9 mouse cellular contexts compared by ENCODE assay signal in genomic region chr1:180226766-180227165, GRCm38 (mm10). TPM values are rescaled to one million over a fixed set of nuclear protein-coding genes. Genes with fewer than 3 reads are reported as not detected.
A peak's percentile ranks its signal among the peaks of the same experiment; 100 is the strongest.
DNase-seq lines count a peak whose midpoint lies in the region; ATAC-seq and TF ChIP-seq lines count a peak whose summit lies in the region.
"Had no signal": no experiment of that assay in that cellular context is flagged by ENCODE, and none has a peak within 500 bp of the region (broad histone marks: within the 10 kb centered on the region; RNA-seq: fewer than 3 reads in every experiment).

No protein-coding gene starts in this region.

- no peaks in the 10 kb centered on the region for H3K36me3 ChIP-seq in heart, embryonic 11.5 days (ENCODE audit: control insufficient read depth, insufficient read depth, low read length)
- H3K36me3 ChIP-seq in thymus, adult 2 months (ENCODE audit: control insufficient read depth, insufficient read depth, low read length) = no peaks in the 10 kb centered on the region
- no peaks in the 10 kb centered on the region for H3K36me3 ChIP-seq in liver, embryonic 14.5 days (replicated peaks; ENCODE audit: control insufficient read depth, insufficient read depth, low read depth)

- WGBS in heart, embryonic 11.5 days (ENCODE audit: insufficient replicate concordance) = 84% methylated on average over 3 of the region's 3 CpGs
- WGBS in thymus, adult 2 months = 95% methylated on average over 3 of the region's 3 CpGs
- 69% methylated on average over 3 of the region's 3 CpGs for WGBS in liver, embryonic 14.5 days (ENCODE audit: insufficient replicate concordance)

- H3K27me3 ChIP-seq in heart, embryonic 11.5 days (ENCODE audit: control insufficient read depth, insufficient read depth, low read length) = no peaks in the 10 kb centered on the region
- H3K27me3 ChIP-seq in thymus, adult 2 months (ENCODE audit: control insufficient read depth, insufficient read depth, low read length) = no peaks in the 10 kb centered on the region
- no peaks in the 10 kb centered on the region for H3K27me3 ChIP-seq in liver, embryonic 14.5 days (ENCODE audit: control insufficient read depth, insufficient read depth, low read length)

- no peak for TF ChIP-seq CTCF in thymus, adult 2 months (IDR thresholded peaks at IDR 0.05; ENCODE audit: borderline replicate concordance, control insufficient read depth, extremely low read depth, insufficient read depth, low read length, poor library complexity)
- no peak for TF ChIP-seq CTCF in liver, embryonic 14.5 days (IDR thresholded peaks at IDR 0.05; ENCODE audit: low read depth)

- peak overlapping the region; percentile 69; the same call in 1 of the 2 replicates for H3K9ac ChIP-seq in heart, embryonic 11.5 days (ENCODE audit: low read depth, low read length)
- H3K9ac ChIP-seq in liver, embryonic 14.5 days (replicated peaks) = peak overlapping the region; percentile 71

- H3K4me2 ChIP-seq in heart, embryonic 11.5 days = peak overlapping the region; percentile 61
- H3K4me2 ChIP-seq in liver, embryonic 14.5 days (ENCODE audit: low read depth) = peak overlapping the region; percentile 85

- DNase-seq in heart, adult 18-20 months = no peak
- DNase-seq in thymus, adult 2 months = no peak
- DNase-seq in thymus, adult 18-20 months = no peak
- no peak for DNase-seq in liver, embryonic 14.5 days (ENCODE audit: low read depth in 3 of 3, low spot score in 3 of 3)
- DNase-seq in cerebellum, adult 11 months = no peak
- no peak for DNase-seq in right cerebral cortex, adult 18-20 months
- DNase-seq: kidney, adult 8-10 months had no signal

- TF ChIP-seq EP300 in liver, embryonic 14.5 days (IDR thresholded peaks at IDR 0.05; ENCODE audit: low read depth) = no peak

- no peak for TF ChIP-seq POLR2A in thymus, adult 2 months (IDR thresholded peaks at IDR 0.05; ENCODE audit: control insufficient read depth, extremely low read depth, insufficient read depth, low read length, poor library complexity)

- peaks cover 6% of the 10 kb centered on the region for H3K4me1 ChIP-seq in heart, embryonic 11.5 days (ENCODE audit: control insufficient read depth, insufficient read depth, low read length)
- peaks cover 5% of the 10 kb centered on the region for H3K4me1 ChIP-seq in thymus, adult 2 months (replicated peaks; ENCODE audit: control insufficient read depth, insufficient read depth, low read length)
- H3K4me1 ChIP-seq in liver, embryonic 14.5 days (replicated peaks; ENCODE audit: control insufficient read depth in 2 of 2, insufficient read depth in 2 of 2, low read length in 1 of 2) = peaks cover 9 to 11% of the 10 kb centered on the region in 2 experiments; a peak in 3 of 4 replicates

- no peaks in the 10 kb centered on the region for H3K9me3 ChIP-seq in heart, embryonic 11.5 days (replicated peaks; ENCODE audit: control insufficient read depth, low read length)
- H3K9me3 ChIP-seq in liver, embryonic 14.5 days (ENCODE audit: control insufficient read depth, low read length) = peaks cover 3% of the 10 kb centered on the region

- H3K27ac ChIP-seq in heart, embryonic 11.5 days (ENCODE audit: low read depth, low read length) = no peak overlapping the region; the same call in 1 of the 2 replicates
- peak overlapping the region; percentile 79; the same call in 1 of the 2 replicates for H3K27ac ChIP-seq in thymus, adult 2 months (ENCODE audit: control insufficient read depth, insufficient read depth, low read length)
- peak overlapping the region; percentile 84 for H3K27ac ChIP-seq in liver, embryonic 14.5 days

- H3K4me3 ChIP-seq in heart, embryonic 11.5 days (ENCODE audit: low read depth, low read length) = no peak overlapping the region
- H3K4me3 ChIP-seq in thymus, adult 2 months (ENCODE audit: control insufficient read depth, insufficient read depth, low read length) = no peak overlapping the region
- H3K4me3 ChIP-seq in liver, embryonic 14.5 days (ENCODE audit: insufficient read depth in 1 of 2, low read depth in 2 of 2, low read length in 2 of 2) = peak overlapping the region in 1 of 2 experiments; percentile 69; a peak in 1 of 4 replicates

- ATAC-seq in heart, embryonic 11.5 days (replicated peaks; ENCODE audit: insufficient number of reproducible peaks, low FRiP score, low TSS enrichment) = no peak
- ATAC-seq in liver, embryonic 14.5 days (ENCODE audit: insufficient read depth) = no peak
- no peak for ATAC-seq in megakaryocyte-erythroid progenitor cell, adult 5-6 weeks (replicated peaks; ENCODE audit: low FRiP score, low TSS enrichment, poor library complexity, severe bottlenecking)

RNA-seq across cellular contexts. Expression of gene Coq8a, which starts 27.4 kb away (rescaled TPM):
- polyA plus RNA-seq in heart, embryonic 11.5 days (2014; fragmentation: Nextera tagmentation; extraction: Ambion mirVana) = 8.6 and 10.8 TPM in 2 replicates
- 1,000 to 10,000 TPM in 1 of 2 experiments, 100 to 1,000 TPM in 1; 974 to 1,043 TPM for total RNA-seq in heart, adult 18-20 months (2021)
- polyA plus RNA-seq in thymus, adult 2 months (2012; rRNA removed) = 33.4 and 51.0 TPM in 2 replicates
- polyA plus RNA-seq in liver, embryonic 14.5 days (2012; rRNA removed) = 3.8 and 4.1 TPM in 2 replicates
- polyA plus RNA-seq in liver, embryonic 14.5 days (2014; fragmentation: Nextera tagmentation; extraction: Ambion mirVana) = 14.3 and 16.2 TPM in 2 replicates
- 6.3 and 8.4 TPM in 2 replicates for total RNA-seq in megakaryocyte-erythroid progenitor cell, adult 5-6 weeks (2014; fragmentation: Nextera tagmentation)
- 18.3 and 22.3 TPM in 2 replicates for total RNA-seq in megakaryocyte-erythroid progenitor cell, adult 5-6 weeks (2017)

RNA-seq across cellular contexts. Expression of gene Psen2, which starts 36.5 kb away (rescaled TPM):
- 14.7 and 17.3 TPM in 2 replicates for polyA plus RNA-seq in heart, embryonic 11.5 days (2014; fragmentation: Nextera tagmentation; extraction: Ambion mirVana)
- 10 to 100 TPM; 12.1 to 16.3 TPM for total RNA-seq in heart, adult 18-20 months (2021)
- polyA plus RNA-seq in thymus, adult 2 months (2012; rRNA removed) = 35.2 and 39.9 TPM in 2 replicates
- polyA plus RNA-seq in liver, embryonic 14.5 days (2012; rRNA removed) = 15.9 and 18.2 TPM in 2 replicates
- polyA plus RNA-seq in liver, embryonic 14.5 days (2014; fragmentation: Nextera tagmentation; extraction: Ambion mirVana) = 19.9 and 21.7 TPM in 2 replicates
- total RNA-seq in megakaryocyte-erythroid progenitor cell, adult 5-6 weeks (2014; fragmentation: Nextera tagmentation) = 75.6 and 93.3 TPM in 2 replicates
- 39.5 and 66.4 TPM in 2 replicates for total RNA-seq in megakaryocyte-erythroid progenitor cell, adult 5-6 weeks (2017)
